Mouse (Mus musculus) WW6 (cell line): ENCODE data around the gene Defb22.
A peak's percentile ranks its signal among the peaks of the same experiment; 100 is the strongest.

Source experiments
- DNase-seq: peaks from one replicate; pipeline ENCODE4 v3.0.0-alpha.2; 2013; ENCODE audit warnings: low read depth, low spot score

Defb22 gene

DNA sequence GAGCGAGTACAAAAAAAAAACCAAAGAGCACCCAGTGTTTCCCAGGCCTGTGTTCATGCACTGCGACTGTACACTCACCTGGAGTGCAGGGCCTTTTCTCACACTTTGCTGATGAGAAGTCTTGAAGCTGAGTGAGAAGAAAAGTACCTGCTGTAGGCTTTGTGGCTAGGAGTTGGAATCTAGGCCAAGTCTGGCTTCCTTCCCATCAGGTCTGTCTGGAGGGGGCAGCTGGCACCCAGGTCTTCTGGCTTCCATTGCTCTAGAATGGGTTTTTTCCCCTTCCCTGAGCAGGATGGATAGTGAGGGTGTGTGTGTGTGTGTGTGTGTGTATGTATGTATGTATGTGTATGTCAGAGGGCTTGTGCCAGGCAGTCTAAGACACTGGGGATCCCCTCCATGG lies 50.1 kb downstream of the Defb22 start:
- DNase-seq = no peak

DNA sequence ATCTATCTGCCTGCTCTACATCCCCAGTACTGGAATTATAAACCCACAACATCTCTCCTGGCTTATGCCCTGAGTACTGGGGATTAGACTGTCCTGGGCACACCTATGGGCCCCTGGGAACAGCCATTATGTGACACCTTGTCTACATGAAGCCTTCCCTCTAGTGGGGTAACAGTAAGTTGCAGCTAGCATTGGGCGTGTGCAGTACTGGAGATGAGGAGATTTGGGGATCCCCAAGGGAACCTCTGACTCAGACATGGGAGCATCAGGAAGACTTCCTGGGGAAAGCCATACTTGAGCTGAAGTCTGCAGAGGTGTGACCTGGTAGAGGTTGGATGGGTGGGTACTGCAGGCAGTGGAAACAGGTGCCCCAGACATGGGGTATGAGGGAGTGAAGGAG lies 51.0 kb downstream of the Defb22 start:
- DNase-seq = no peak

DNA sequence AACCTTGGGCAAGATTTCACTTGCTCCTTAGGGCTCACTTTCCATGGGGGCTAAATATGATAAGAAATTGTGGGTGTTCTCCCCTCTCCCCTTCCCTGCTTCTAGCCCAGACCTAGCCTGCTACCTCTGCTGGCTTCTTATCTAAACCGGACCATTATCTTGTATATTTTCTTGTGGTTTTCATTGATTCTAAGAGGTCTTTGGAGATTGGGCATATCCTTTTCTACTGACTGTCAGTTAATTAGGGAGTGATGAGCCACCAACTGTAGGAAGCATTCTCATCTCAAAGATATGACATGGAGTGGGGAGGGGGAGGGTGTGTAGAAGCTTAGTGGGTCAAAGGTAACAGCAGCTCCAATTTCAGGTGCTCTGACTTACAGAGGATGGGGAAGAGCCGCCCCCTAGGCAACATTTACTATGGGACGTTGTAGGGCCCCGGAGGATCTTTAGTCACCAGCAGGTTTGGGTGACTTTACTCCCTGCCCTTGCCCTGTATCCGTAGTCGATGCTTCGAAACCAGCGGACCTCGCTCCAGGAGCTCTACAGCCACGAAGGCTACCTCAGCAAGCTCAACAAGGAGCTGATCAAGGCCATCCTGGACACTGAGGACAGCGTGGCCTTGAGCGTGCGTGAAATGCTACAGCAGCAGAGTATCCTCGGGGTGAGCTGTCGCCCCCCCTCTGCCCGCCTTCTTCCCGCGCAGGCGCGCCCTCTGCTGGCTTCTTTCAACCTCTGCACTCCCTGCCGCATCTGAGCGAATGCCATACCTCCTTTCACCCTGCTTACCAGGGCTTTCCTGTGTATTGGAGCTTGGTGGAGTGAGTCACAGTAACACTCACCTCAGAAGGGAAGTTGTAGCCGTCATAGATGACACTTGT lies 52.7 kb downstream of the Defb22 start:
- peak; percentile 54 for DNase-seq

DNA sequence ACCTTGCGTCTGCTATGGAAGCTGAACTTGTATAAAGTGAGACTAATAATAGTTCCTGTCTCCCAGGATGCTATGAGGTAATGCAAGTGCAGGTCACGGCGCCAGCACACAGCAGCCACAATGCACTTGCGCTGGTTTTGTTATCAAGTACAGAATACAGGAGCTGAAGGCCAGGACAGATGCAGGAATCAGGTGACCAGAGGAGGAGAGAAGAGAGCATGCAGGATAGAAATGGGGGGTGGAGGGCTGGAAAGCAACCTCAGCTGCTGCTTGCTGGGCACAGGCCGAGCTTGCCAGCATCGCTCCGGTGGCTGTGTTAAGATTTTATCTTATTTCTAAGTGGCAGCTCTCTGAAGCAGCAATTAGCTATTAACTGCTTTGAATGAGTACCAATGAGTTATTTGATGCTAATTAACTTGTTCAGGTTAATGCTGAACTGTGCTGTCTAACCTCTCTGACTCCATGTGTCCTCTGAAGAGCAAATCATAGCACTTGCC lies 53.5 kb downstream of the Defb22 start:
- no peak for DNase-seq
